Mouse (Mus musculus): ENCODE measurements around the gene Prr5. TPM values are rescaled to one million over a fixed set of nuclear protein-coding genes. Genes with fewer than 3 reads are reported as not detected.
A peak's percentile ranks its signal among the peaks of the same experiment; 100 is the strongest.

The Prr5 gene
- polyA plus RNA-seq, 1 experiment from 2014 or later = 19.9 TPM

DNA sequence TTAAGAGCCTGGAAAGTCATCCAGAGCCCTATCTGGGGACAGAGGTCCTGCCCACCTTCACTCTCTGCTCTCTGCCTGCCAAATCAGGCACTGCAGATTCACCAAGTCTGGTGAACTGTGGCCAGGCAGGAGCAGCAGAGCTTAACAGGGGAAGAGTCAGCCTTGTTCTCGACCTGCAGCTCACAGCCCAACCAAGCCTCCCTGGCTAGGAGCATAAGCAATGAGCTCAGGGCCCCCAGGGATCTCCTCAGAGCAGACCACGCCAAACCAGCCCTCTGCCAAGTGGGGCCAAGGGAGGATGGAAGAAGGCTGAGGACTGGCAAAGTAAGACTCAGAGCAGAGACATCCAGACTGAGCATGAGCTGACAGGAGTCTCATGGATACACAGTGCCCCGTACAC, 35.1 kb upstream of the Prr5 start:
- ATAC-seq (replicated peaks; ENCODE audit: insufficient number of reproducible peaks, low FRiP score, low TSS enrichment) = no peak

DNA sequence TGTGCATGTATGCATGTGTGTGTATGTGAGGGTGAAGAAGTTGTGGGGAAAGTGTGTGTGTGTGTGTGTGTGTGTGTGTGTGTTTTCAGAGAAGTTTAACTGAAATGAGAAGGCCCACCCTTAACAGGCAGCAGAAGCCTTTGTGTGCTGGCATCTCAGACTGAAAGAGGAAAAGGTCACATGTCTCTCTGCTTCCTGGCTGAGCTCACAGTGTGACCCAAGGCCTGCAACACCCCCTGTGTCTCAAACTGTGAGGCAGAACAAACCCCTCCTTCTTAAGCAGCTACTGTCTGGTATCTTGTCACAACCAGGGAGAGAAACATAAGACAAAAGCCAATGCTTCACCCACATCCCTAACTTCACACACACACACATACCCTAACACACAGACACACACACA, 31.0 kb upstream of the Prr5 start:
- peak overlapping the region; percentile 84 for H3K27ac ChIP-seq (ENCODE audit: low read depth, low read length)
- no peak overlapping the region for H3K9ac ChIP-seq (ENCODE audit: low read depth, low read length)
- peaks cover 41% of the 10 kb centered on the region for H3K4me1 ChIP-seq (ENCODE audit: control insufficient read depth, insufficient read depth, low read length)
- no peak for ATAC-seq (replicated peaks; ENCODE audit: insufficient number of reproducible peaks, low FRiP score, low TSS enrichment)
- H3K4me2 ChIP-seq = no peak overlapping the region
- H3K27me3 ChIP-seq (ENCODE audit: control insufficient read depth, insufficient read depth, low read length) = no peaks in the 10 kb centered on the region
- H3K9me3 ChIP-seq (replicated peaks; ENCODE audit: control insufficient read depth, low read length) = no peaks in the 10 kb centered on the region
- no peak overlapping the region for H3K4me3 ChIP-seq (ENCODE audit: low read depth, low read length)
- H3K36me3 ChIP-seq (ENCODE audit: control insufficient read depth, insufficient read depth, low read length) = no peaks in the 10 kb centered on the region

More for the DNA sequence above, 35.1 kb upstream of the Prr5 start:
- Histone ChIP-seq H3K4me1 (ENCODE audit: control insufficient read depth, insufficient read depth, low read length) (peaks cover 12% of the 10 kb centered on the region), H3K9me3 (replicated peaks; ENCODE audit: control insufficient read depth, low read length) (no peaks in the 10 kb centered on the region), H3K36me3 (ENCODE audit: control insufficient read depth, insufficient read depth, low read length) (no peaks in the 10 kb centered on the region), H3K27me3 (ENCODE audit: control insufficient read depth, insufficient read depth, low read length) (no peaks in the 10 kb centered on the region), H3K4me3 (ENCODE audit: low read depth, low read length) (no peak overlapping the region), H3K4me2 (no peak overlapping the region), H3K9ac (ENCODE audit: low read depth, low read length) (no peak overlapping the region), H3K27ac (ENCODE audit: low read depth, low read length) (no peak overlapping the region)
- WGBS (ENCODE audit: insufficient replicate concordance) = 55% methylated on average over 3 of the region's 3 CpGs

DNA sequence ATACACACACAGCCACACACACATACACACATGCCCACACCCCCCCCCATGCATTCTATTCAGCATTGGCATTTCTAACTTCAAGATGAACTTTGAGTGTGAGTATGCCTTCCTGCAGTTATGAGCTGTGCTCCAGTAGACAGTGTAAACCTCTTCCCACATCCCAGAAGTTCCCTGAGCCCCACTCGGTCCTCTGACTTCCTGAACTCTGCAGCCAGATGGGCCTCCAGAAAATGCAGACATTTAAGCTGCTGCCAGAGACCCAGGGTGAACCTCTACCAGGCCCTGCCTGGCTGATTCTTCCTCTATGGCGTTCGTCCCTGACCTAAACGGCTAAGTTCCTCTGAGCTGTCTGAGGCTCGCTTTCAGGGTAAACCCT, 30.4 kb upstream of the Prr5 start:
- Histone ChIP-seq H3K4me2 (no peak overlapping the region), H3K27me3 (ENCODE audit: control insufficient read depth, insufficient read depth, low read length) (no peaks in the 10 kb centered on the region), H3K9me3 (replicated peaks; ENCODE audit: control insufficient read depth, low read length) (no peaks in the 10 kb centered on the region), H3K4me3 (ENCODE audit: low read depth, low read length) (no peak overlapping the region), H3K27ac (ENCODE audit: low read depth, low read length) (peak overlapping the region; percentile 84), H3K36me3 (ENCODE audit: control insufficient read depth, insufficient read depth, low read length) (no peaks in the 10 kb centered on the region), H3K4me1 (ENCODE audit: control insufficient read depth, insufficient read depth, low read length) (peaks cover 41% of the 10 kb centered on the region), H3K9ac (ENCODE audit: low read depth, low read length) (no peak overlapping the region)
- no peak for ATAC-seq (replicated peaks; ENCODE audit: insufficient number of reproducible peaks, low FRiP score, low TSS enrichment)
- WGBS (ENCODE audit: insufficient replicate concordance) = 45% methylated on average over 5 of the region's 5 CpGs

DNA sequence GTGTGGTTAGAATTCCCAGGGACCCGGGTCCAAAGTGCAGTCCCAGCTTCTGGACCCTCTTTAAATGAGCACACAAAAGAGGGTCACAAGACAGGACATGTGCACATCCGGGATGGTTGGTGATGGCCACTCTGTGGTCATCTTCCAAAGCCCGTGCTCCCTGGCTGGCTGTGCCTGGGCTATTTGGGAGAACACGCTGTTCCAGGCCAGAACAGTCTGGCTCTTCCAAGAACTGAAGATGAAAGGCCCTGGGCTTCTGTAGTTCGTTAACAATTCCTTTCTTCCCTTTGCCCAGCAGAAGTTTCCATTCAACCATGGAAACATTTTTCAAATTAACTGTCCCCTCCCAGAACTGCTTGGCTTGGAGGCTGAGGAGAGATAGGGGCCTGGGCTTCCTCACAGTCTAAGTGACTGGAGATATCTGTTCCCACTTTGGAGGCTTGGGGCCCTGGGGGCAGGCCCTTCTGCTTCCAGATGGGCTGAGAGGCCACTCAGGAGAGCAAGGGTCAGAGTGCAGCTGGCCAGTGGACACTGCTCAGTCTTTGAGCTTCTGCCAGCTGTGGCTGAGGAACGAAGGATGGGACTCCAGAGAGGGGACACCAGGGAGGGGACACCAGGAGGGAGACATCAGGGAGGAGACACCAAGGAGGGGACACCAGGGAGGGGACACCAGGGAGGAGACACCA, 29.8 kb upstream of the Prr5 start:
- H3K27ac ChIP-seq (ENCODE audit: low read depth, low read length) = peak overlapping the region; percentile 84
- no peaks in the 10 kb centered on the region for H3K9me3 ChIP-seq (replicated peaks; ENCODE audit: control insufficient read depth, low read length)
- H3K4me1 ChIP-seq (ENCODE audit: control insufficient read depth, insufficient read depth, low read length) = peaks cover 41% of the 10 kb centered on the region
- H3K9ac ChIP-seq (ENCODE audit: low read depth, low read length) = no peak overlapping the region
- H3K36me3 ChIP-seq (ENCODE audit: control insufficient read depth, insufficient read depth, low read length) = no peaks in the 10 kb centered on the region
- H3K27me3 ChIP-seq (ENCODE audit: control insufficient read depth, insufficient read depth, low read length) = no peaks in the 10 kb centered on the region
- ATAC-seq (replicated peaks; ENCODE audit: insufficient number of reproducible peaks, low FRiP score, low TSS enrichment) = peak; percentile 61
- no peak overlapping the region for H3K4me2 ChIP-seq
- 34% methylated on average over 6 of the region's 6 CpGs for WGBS (ENCODE audit: insufficient replicate concordance)
- no peak overlapping the region for H3K4me3 ChIP-seq (ENCODE audit: low read depth, low read length)

DNA sequence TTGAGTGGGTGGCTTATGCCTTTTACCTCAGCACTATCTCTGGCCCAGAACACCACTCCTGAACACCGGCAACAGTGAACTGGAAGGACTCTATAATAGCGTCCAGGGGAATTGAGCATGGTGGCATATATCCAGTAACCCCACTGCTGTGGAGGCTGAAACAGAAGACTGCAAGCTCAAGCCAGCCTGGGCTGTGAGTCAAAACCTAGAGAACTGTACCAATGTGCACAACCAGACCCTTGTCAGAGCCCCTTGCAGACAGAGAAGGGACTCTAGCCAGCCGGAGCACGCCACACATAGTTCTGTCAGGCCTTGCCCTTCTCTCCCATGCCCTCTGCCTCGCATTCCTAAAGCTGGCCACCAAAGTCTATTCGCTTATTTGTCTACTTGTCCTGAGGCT, 28.7 kb upstream of the Prr5 start:
- 74% methylated on average over 6 of the region's 6 CpGs for WGBS (ENCODE audit: insufficient replicate concordance)
- Histone ChIP-seq H3K27me3 (ENCODE audit: control insufficient read depth, insufficient read depth, low read length) (no peaks in the 10 kb centered on the region), H3K9ac (ENCODE audit: low read depth, low read length) (no peak overlapping the region), H3K36me3 (ENCODE audit: control insufficient read depth, insufficient read depth, low read length) (no peaks in the 10 kb centered on the region), H3K4me3 (ENCODE audit: low read depth, low read length) (no peak overlapping the region), H3K4me2 (no peak overlapping the region), H3K27ac (ENCODE audit: low read depth, low read length) (no peak overlapping the region), H3K4me1 (ENCODE audit: control insufficient read depth, insufficient read depth, low read length) (peaks cover 41% of the 10 kb centered on the region), H3K9me3 (replicated peaks; ENCODE audit: control insufficient read depth, low read length) (peaks cover 5% of the 10 kb centered on the region)
- no peak for ATAC-seq (replicated peaks; ENCODE audit: insufficient number of reproducible peaks, low FRiP score, low TSS enrichment)

DNA sequence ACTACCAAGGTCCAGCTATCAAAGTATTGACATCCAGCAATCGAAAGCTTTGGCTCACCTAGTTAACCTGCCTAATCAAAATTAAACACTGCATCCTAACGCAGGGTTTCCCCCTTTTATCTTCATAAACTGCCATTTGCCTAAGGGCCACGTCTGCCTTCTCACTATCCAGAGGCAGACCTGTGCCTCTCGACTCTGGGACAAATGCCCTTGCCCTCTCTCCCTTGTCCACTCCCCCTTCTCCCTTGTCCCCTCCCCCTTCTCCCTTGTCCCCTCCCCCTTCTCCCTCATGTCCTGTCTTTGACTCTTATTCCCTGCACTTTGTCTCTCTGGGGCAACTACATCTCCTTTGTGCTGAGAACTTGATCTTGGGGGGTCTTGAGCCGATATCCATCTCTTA, 28.3 kb upstream of the Prr5 start:
- no peak for ATAC-seq (replicated peaks; ENCODE audit: insufficient number of reproducible peaks, low FRiP score, low TSS enrichment)
- H3K4me3 ChIP-seq (ENCODE audit: low read depth, low read length) = no peak overlapping the region
- no peaks in the 10 kb centered on the region for H3K36me3 ChIP-seq (ENCODE audit: control insufficient read depth, insufficient read depth, low read length)
- WGBS (ENCODE audit: insufficient replicate concordance) = 40% methylated on average over 5 of the region's 5 CpGs
- peaks cover 5% of the 10 kb centered on the region for H3K9me3 ChIP-seq (replicated peaks; ENCODE audit: control insufficient read depth, low read length)
- H3K9ac ChIP-seq (ENCODE audit: low read depth, low read length) = no peak overlapping the region
- H3K27me3 ChIP-seq (ENCODE audit: control insufficient read depth, insufficient read depth, low read length) = no peaks in the 10 kb centered on the region
- H3K4me2 ChIP-seq = no peak overlapping the region
- H3K27ac ChIP-seq (ENCODE audit: low read depth, low read length) = no peak overlapping the region
- peaks cover 41% of the 10 kb centered on the region for H3K4me1 ChIP-seq (ENCODE audit: control insufficient read depth, insufficient read depth, low read length)

DNA sequence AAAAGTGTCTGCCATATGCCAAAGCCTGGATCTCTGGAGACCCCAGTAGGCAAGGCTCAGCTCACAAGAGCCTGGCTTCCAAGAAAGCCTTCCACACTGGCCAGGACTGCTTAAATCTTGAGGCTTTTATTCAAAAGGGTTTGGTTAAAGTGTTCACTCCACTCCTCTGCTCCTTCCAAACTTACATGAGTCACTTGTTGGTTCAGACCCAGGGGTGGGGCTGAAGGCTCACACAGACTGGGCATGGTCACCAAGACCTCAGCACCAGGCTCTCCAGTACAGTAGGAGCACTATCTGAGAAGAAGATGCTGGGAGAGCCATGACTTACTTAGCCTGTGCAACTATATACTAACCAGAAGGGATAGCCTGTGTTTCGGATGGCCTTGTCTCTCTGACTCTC, 27.5 kb upstream of the Prr5 start:
- Histone ChIP-seq H3K4me2 (no peak overlapping the region), H3K27ac (ENCODE audit: low read depth, low read length) (no peak overlapping the region), H3K9me3 (replicated peaks; ENCODE audit: control insufficient read depth, low read length) (peaks cover 5% of the 10 kb centered on the region), H3K4me3 (ENCODE audit: low read depth, low read length) (no peak overlapping the region), H3K4me1 (ENCODE audit: control insufficient read depth, insufficient read depth, low read length) (peaks cover 41% of the 10 kb centered on the region), H3K27me3 (ENCODE audit: control insufficient read depth, insufficient read depth, low read length) (no peaks in the 10 kb centered on the region), H3K9ac (ENCODE audit: low read depth, low read length) (no peak overlapping the region), H3K36me3 (ENCODE audit: control insufficient read depth, insufficient read depth, low read length) (no peaks in the 10 kb centered on the region)
- 92% methylated on average over 1 of the region's 1 CpGs for WGBS (ENCODE audit: insufficient replicate concordance)
- ATAC-seq (replicated peaks; ENCODE audit: insufficient number of reproducible peaks, low FRiP score, low TSS enrichment) = no peak

DNA sequence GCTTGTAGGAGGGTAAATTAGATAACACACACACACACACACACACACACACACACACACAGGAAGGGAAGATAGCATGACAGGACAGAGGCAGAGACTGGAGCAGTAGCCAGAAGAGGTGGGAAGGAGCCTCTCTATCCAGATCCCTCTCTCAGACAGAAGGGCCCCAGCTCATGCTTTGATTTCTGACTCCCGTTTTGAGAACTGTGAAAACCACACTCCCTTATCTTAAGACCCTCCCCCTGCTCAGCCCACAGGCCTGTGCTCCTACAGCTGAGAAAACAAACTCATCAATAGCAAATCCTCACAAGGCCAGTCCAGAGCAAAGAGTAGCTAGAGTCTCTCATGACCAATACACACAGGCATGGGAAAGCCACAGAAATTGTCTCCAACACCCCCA, 26.2 kb upstream of the Prr5 start:
- 0% methylated on average over 1 of the region's 1 CpGs for WGBS (ENCODE audit: insufficient replicate concordance)
- H3K4me3 ChIP-seq (ENCODE audit: low read depth, low read length) = no peak overlapping the region
- H3K9me3 ChIP-seq (replicated peaks; ENCODE audit: control insufficient read depth, low read length) = peaks cover 8% of the 10 kb centered on the region
- no peak overlapping the region; the same call in 1 of the 2 replicates for H3K4me2 ChIP-seq
- peak; percentile 40; the same call in 1 of the 2 replicates for ATAC-seq (replicated peaks; ENCODE audit: insufficient number of reproducible peaks, low FRiP score, low TSS enrichment)
- H3K27me3 ChIP-seq (ENCODE audit: control insufficient read depth, insufficient read depth, low read length) = no peaks in the 10 kb centered on the region
- no peak overlapping the region for H3K9ac ChIP-seq (ENCODE audit: low read depth, low read length)
- peak overlapping the region; percentile 64 for H3K27ac ChIP-seq (ENCODE audit: low read depth, low read length)
- H3K4me1 ChIP-seq (ENCODE audit: control insufficient read depth, insufficient read depth, low read length) = peaks cover 41% of the 10 kb centered on the region
- no peaks in the 10 kb centered on the region for H3K36me3 ChIP-seq (ENCODE audit: control insufficient read depth, insufficient read depth, low read length)

DNA sequence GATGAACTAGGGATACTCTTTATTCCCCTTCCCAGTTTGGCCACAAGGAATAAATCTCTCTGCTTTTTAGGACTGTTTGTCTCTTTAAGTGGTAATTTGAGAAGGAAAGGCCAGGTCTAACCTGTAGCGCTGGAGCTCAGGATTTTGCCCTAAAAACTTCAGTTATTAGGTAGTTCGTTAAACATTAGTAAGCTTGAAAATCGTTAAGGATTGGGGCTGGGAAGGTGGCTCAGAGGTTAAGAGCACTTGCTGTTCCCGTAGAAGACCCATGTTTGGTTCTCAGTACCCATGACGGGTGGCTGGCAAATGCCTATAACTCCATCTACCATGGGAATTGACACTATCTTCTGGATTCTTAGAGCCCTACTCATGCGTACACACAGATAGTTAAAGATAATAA, 17.9 kb upstream of the Prr5 start:
- peaks cover 3% of the 10 kb centered on the region; the same call in 1 of the 2 replicates for H3K9me3 ChIP-seq (replicated peaks; ENCODE audit: control insufficient read depth, low read length)
- no peak overlapping the region for H3K4me3 ChIP-seq (ENCODE audit: low read depth, low read length)
- no peaks in the 10 kb centered on the region for H3K36me3 ChIP-seq (ENCODE audit: control insufficient read depth, insufficient read depth, low read length)
- no peak for ATAC-seq (replicated peaks; ENCODE audit: insufficient number of reproducible peaks, low FRiP score, low TSS enrichment)
- no peaks in the 10 kb centered on the region for H3K27me3 ChIP-seq (ENCODE audit: control insufficient read depth, insufficient read depth, low read length)
- peaks cover 16% of the 10 kb centered on the region for H3K4me1 ChIP-seq (ENCODE audit: control insufficient read depth, insufficient read depth, low read length)
- no peak overlapping the region for H3K27ac ChIP-seq (ENCODE audit: low read depth, low read length)
- no peak overlapping the region for H3K9ac ChIP-seq (ENCODE audit: low read depth, low read length)
- H3K4me2 ChIP-seq = no peak overlapping the region
- WGBS (ENCODE audit: insufficient replicate concordance) = 85% methylated on average over 6 of the region's 6 CpGs
